ENCODE assay signal across 9 mouse cellular contexts in genomic region chr9:34752801-34753170, GRCm38 (mm10).
DNase-seq lines count a peak whose midpoint lies in the region; ATAC-seq lines count a peak whose summit lies in the region.
"Had no signal": no experiment of that assay in that cellular context is flagged by ENCODE, and none has a peak within 500 bp of the region (broad histone marks: within the 10 kb centered on the region; RNA-seq: fewer than 3 reads in every experiment).

No protein-coding gene starts in this region.

- H3K36me3 ChIP-seq in forebrain, embryonic 10.5 days (replicated peaks): no peaks in the 10 kb centered on the region
- no peaks in the 10 kb centered on the region for H3K36me3 ChIP-seq in forebrain, embryonic 13.5 days (ENCODE audit: poor library complexity, severe bottlenecking)
- H3K36me3 ChIP-seq: limb, embryonic 15.5 days had no signal

- no peaks in the 10 kb centered on the region for H3K9me3 ChIP-seq in forebrain, embryonic 10.5 days
- H3K9me3 ChIP-seq in forebrain, embryonic 13.5 days (replicated peaks): no peaks in the 10 kb centered on the region
- H3K9me3 ChIP-seq: limb, embryonic 15.5 days had no signal

- H3K27me3 ChIP-seq in forebrain, embryonic 10.5 days (ENCODE audit: poor library complexity, severe bottlenecking): peaks cover 6% of the 10 kb centered on the region
- H3K27me3 ChIP-seq in forebrain, embryonic 13.5 days: peaks cover 11% of the 10 kb centered on the region; the same call in 1 of the 2 replicates
- H3K27me3 ChIP-seq: limb, embryonic 15.5 days had no signal

- 32% methylated on average over 4 of the region's 4 CpGs for WGBS in forebrain, embryonic 10.5 days
- 33% methylated on average over 4 of the region's 4 CpGs for WGBS in forebrain, embryonic 13.5 days

- H3K27ac ChIP-seq in forebrain, embryonic 10.5 days: no peak overlapping the region
- H3K27ac ChIP-seq in forebrain, embryonic 13.5 days: no peak overlapping the region
- H3K27ac ChIP-seq: limb, embryonic 15.5 days had no signal

- ATAC-seq in forebrain, embryonic 13.5 days: no peak

- peaks cover 17% of the 10 kb centered on the region for H3K4me1 ChIP-seq in forebrain, embryonic 10.5 days
- peaks cover 34% of the 10 kb centered on the region for H3K4me1 ChIP-seq in forebrain, embryonic 13.5 days

- H3K4me2 ChIP-seq in forebrain, embryonic 13.5 days: no peak overlapping the region
- H3K4me2 ChIP-seq: limb, embryonic 15.5 days had no signal

- no peak overlapping the region for H3K4me3 ChIP-seq in forebrain, embryonic 10.5 days
- no peak overlapping the region for H3K4me3 ChIP-seq in forebrain, embryonic 13.5 days
- H3K4me3 ChIP-seq: limb, embryonic 15.5 days had no signal

- peak; percentile 75 for DNase-seq in forebrain, embryonic 10.5 days (ENCODE audit: extremely low spot score, low spot score)
- DNase-seq in B cell, adult 2 months: peak; percentile 56 to 63
- peak; percentile 9 for DNase-seq in c-Kit-negative CD71-positive TER-119-positive erythroid progenitor cells, embryonic 14.5 days (ENCODE audit: low read depth, low spot score)
- peak; percentile 21 to 54 for DNase-seq in frontal cortex, postnatal 10 days (ENCODE audit: low spot score in 2 of 2)
- peak; percentile 52 for DNase-seq in layer of hippocampus, adult 9-11 months
- DNase-seq in lung, postnatal 25 days (ENCODE audit: low spot score): peak; percentile 69
- DNase-seq in testis, postnatal 14 days (ENCODE audit: low spot score): peak; percentile 25

- H3K9ac ChIP-seq in forebrain, embryonic 13.5 days: no peak overlapping the region
- H3K9ac ChIP-seq: limb, embryonic 15.5 days had no signal

Comparison
In these comparisons a context has a peak if more than half of its experiments do, and no peak if none do; other contexts are left out.
1. DNase-seq: peak in every context shown above with its lines; median percentile 75 in forebrain, embryonic 10.5 days; 69 in lung, postnatal 25 days; 60 in B cell, adult 2 months; 52 in layer of hippocampus, adult 9-11 months; 38 in frontal cortex, postnatal 10 days; 25 in testis, postnatal 14 days; 9 in c-Kit-negative CD71-positive TER-119-positive erythroid progenitor cells, embryonic 14.5 days.